Mouse (Mus musculus): ENCODE results near the gene Vti1b.
"Not testable (repeated sequence)": the region's sequence is repeated elsewhere in the genome, so short reads cannot be mapped to it uniquely, and the experiment has no call there.

Gene Vti1b

DNA sequence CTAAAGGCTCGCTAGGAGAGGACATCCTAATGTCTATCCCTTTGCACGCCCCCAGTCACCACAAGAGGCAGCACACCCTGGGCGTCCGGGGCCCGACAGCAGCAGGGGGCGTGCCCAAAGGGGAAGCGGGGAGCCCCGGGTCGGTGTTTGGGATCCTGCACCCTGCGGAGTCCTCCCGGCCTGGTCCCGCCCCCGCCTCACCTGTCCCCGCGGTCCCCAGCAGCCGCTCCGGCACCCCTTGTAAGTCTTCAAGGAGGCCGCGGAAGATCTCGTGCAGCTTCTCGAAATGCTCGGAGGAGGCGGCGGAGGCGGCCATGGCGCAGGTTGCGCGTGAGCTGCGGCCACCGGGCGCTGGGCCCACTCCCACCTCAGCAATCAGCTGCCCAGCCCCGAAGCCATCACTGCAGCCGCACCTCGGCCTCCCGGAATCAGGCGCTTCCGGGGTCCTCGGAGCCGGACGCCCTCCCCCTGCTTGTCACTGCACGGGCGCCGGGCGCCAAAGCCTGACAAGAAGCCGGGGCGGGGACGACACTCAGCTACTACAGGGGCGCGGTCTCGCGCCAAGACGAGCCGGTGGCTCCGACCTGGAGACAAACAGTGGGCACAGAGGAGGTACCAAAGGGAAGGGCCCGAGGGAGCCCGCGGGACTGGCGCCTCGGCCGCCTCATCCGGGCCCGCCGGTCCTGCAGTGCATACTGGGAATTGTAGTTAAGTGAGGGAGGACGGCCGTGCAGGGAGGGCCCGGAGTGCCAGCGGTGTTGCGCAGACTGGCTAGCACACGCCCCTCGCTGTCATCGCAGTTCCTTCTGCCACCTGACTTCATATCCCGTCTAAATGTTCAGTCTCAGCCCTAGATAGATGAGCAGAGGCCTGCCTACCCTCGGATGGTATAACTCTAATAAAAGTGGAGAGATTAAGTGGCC lies at the start of gene Vti1b:
Gene Vti1b, minus strand, starts transcription at position 649 of the 923 bp plus-strand sequence.
- in situ Hi-C loops (cut with MboI, MseI): no loop called here

DNA sequence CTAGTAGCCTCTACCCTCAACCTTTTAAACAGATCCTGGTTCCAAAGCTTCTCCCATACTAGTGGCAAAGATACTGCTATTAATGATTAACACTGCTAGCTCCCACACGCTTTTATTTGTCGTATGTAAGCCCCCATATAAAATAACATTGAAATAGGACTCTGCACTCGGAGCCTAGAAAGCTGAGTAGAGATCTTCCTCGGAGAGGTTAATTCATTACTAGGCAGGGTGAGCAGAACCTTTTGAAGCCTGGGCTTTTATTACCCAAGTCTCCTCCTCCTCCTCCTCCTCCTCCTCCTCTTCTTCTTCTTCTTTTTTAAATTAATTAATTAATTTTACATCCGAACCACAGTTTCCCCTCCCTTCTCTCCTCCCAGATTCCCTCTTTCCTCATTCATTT lies 45.0 kb upstream of the Vti1b start:
- in situ Hi-C loops (cut with MboI, MseI): no loop called here

DNA sequence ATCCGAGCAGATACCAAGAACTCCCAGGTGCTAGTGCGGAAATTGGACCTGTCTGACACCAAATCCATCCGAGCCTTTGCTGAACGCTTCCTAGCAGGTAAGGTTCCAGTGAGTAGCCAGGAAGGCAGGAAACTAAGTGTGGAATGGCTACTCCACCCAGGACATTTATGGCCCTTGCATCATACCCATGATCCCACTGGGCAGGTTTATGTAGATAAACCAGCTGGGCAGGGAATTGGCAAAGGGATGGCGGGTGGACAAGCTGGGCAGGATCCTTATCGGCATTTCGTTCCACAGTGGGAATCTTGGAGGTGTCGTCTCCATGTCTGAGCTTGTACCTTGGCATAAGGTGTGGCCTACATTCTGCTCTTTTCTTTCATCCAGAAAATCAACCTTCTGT lies 39.0 kb upstream of the Vti1b start:
- in situ Hi-C loops (cut with MboI, MseI): no loop called here

DNA sequence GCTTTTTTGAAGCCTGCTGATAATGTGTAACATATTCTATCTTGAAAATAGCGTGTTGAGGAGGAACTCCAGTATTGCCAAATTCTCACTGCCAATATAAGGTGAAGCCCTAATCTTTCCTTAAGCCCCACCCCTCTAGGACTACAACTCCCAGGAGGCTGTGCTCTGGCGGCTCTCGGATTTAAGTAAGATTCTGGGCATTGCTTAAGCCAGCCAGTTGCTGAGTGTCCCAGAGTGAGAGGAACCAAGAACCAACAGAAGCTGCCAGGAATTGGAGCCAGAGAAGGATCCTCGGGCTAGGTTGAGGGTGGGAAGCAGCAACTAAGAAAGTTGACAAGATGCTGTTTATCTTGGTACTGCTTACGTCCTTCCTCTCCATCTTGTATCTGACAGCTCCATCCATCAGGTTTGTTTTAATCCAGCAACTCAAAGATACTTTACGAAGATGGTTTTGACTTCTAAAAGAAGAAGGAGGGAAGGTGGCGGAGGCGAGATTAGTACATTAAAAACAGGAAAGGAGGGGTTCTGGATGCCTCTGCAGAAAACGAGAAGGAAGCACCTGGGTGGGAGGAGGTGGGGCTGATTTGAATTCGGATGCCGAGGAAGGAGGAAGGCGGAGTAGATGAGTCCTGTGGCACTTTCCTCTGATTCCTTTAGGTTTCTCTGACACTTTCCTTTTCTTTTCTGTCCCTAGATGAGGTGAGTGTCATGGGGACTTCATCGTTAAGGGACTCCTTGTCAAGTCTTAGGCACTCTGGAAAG lies 36.4 kb upstream of the Vti1b start, which contains the start of gene Rdh12:
Gene Rdh12, plus strand, starts transcription at position 212 of the 762 bp plus-strand sequence.
- in situ Hi-C loops (cut with MboI, MseI): no loop called here

DNA sequence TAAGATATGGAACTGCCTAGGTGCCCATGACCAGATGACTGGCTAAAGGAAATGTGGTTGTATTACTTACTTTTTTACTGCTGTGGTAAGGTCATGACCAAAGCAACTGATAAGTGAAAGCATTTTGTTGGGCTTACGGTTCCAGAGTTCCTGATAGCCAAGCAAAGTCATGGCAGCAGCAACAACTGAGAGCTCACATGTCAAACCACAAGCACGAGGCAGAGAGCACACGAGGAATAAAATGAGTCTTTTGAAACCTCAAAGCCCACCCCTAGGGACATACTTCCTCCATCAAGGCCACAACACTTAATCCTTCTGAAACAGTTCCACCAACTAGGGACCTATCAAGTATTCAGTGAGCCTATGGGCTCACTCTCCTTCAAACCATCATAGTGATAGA lies 29.4 kb upstream of the Vti1b start:
- in situ Hi-C loops (cut with MboI, MseI): no loop called here

DNA sequence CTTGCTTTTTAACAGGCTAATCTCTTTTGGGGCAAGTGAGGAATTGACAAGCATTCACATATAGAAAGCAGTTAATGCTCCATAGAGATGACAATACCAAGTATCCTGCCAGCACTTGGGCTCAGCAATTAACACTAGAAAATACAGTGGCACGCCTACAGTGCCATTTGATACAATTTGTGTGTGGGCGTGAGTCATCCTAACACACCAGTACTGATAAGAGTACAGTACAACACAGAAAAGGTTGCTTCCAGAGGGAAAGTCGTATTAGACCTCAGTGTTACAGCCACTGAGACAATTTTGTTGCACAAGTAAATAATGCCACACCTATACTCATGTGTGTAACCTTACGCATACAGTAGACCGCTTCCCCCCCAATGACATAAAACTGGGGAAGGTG lies 24.6 kb upstream of the Vti1b start:
- in situ Hi-C loops (cut with MboI, MseI): no loop called here

DNA sequence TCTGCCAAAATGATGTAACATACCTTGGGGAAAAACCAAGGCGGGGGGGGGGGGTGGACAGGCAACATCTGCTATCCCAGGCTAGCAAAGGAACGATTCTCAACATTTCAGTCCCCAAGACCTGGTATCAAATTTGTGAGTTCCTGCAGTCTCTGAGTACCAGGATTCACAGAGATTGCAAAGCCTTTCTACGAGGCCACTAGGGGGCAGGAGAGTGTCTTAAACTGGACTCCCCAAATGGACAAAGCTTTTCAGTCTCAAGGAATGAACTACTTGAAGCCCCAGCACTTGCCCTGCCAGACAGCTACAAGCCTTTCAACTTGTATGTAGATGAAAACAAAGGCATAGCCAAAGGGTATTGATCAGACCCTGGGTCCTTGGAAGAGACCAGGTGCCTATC lies 21.0 kb upstream of the Vti1b start:
- in situ Hi-C loops (cut with MboI, MseI): loop anchor here in 1 of 2 experiments (5.0 kb wide), 1 partner anchor 104 kb away; the partner anchor contains the start of genes Rad51b and Zfyve26

DNA sequence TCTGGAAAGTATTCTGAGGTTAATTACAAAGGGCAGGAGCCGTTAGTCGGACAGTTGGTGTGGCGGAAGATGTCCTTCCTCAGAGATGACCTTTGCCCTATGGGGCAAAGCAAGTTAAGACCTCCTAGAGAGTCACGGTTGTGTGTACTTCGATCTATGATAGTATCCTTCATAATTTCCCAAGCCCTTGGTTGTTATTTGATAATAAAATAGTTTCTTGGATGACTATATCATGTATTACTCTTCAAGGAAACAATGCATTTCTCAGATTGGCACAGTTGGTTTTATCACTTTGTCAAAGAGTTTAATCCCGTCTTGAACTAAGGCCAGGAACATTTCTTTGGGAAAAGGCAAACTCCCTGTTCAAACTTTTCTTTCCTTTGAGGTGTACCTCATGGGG lies 19.7 kb upstream of the Vti1b start, which contains the start of gene Rdh11:
Gene Rdh11, minus strand, starts transcription at position 101 of the 400 bp plus-strand sequence.
- in situ Hi-C loops (cut with MboI, MseI): loop anchor here in 1 of 2 experiments (5.0 kb wide), 1 partner anchor 105 kb away; the partner anchor contains the start of genes Rad51b and Zfyve26

DNA sequence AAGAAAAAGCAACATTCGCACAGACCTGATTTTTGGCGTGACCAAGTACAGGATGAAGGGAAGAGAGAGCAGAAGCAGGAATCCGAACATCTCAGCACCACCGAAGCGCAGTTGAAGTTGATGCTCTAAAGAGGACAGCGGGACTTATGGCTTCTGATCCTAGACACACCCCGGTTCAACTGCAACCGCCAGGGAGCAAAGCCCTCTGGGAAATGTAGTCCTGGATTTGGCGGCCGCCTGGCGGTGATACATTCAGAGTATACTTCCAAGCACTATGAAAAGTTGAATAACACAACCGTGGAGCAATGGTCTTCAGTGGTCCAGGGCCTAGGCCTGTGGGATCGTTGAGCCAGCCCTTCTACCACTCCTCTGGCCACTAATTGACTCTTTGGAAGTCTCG lies 19.2 kb upstream of the Vti1b start:
- in situ Hi-C loops (cut with MboI, MseI): loop anchor here in 1 of 2 experiments (5.0 kb wide), 1 partner anchor 106 kb away; the partner anchor contains the start of genes Rad51b and Zfyve26

DNA sequence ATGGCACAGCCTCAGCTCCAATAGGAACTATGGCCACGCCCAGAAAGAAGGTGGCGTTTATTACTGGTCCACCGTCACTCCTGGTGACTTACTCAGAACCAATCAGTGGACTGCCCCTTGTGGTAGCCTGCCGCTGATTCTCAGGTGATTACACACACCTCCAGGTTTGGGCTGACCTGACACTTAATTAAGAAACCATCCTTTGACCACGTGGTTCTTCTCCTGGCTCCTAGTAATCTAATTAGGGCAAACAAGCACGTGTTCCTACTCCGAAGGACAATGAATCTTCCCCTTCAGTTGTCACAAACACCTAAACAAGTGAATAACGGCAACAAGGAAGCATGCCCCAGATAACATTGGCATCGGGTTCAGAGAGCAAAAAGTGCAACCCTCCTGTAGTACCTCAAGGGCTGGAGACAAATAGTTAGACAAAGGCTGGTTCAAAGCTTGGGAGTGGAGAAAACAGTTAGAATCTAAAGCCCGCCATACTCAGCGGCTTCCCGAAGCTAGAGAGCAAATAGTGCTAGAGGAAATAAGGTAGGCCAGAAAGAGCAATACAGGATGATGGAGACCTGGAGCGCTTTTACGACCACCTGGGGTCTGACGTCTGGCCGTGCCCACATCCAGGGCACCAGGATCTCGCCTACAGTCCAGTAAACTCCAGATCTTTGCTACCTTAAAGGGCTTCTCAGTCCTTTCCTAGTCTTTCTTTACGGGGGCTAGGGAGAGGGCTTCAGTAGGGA lies 18.6 kb upstream of the Vti1b start:
- in situ Hi-C loops (cut with MboI, MseI): loop anchor here in 1 of 2 experiments (5.0 kb wide), 1 partner anchor 106 kb away; the partner anchor contains the start of genes Rad51b and Zfyve26

DNA sequence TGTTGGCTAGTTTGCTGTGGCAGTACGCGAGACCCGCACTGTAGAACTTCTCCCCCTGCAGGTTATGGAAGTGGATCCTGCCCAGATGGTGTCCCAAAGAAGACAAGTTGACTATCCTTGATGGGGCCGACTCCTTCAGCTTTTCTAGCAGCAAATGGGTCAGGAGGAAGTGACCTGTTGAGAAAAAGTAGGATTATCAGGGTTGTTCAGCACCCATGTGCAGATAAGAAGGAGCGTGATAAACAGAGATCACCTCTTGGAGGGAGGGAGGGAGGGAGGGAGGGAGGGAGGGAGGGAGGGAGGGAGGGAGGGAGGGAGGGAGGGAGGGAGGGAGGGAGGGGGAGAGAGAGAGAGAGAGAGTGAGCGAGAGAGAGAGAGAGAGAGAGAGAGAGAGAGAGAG lies 12.7 kb upstream of the Vti1b start:
- in situ Hi-C loops (cut with MboI, MseI): not testable (repeated sequence)

DNA sequence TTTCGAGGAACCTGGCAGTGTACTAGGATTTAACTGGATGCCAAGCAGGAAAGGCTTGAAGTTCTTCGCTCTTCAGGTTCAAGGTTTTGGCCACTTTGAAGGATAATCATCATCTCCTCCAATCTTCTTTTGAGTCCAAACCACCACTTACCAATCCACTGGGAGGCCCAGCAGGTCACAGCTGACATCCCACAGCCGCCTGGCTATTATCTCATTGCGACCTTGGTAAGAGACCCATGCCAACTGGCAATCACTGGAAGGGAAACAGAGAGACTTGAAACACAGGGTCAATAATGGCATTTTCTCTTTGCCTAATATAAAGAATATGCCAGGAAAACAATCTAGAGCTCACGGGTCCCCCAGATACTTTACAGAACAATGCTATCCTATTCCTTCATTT lies 3.5 kb upstream of the Vti1b start:
- in situ Hi-C loops (cut with MboI, MseI): no loop called here

DNA sequence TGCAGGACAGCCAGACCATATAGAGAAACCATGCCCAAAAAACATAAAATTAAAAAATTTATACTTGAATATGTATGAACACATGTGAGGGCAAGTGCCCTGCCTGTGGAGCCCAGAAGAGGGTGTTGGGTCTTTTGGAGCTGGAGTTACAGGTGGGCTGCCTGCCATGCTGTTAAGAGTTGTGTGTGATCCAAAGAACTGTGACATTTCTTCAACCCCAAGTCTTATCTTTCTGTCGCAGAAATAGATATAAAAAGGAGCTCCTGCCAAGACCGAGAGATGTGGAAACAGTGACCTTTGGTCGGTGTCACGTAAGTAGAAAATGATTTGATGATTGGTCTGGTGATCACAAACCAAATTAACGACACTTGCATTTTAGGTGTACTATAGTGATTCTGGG lies 1.3 kb upstream of the Vti1b start:
- in situ Hi-C loops (cut with MboI, MseI): no loop called here

DNA sequence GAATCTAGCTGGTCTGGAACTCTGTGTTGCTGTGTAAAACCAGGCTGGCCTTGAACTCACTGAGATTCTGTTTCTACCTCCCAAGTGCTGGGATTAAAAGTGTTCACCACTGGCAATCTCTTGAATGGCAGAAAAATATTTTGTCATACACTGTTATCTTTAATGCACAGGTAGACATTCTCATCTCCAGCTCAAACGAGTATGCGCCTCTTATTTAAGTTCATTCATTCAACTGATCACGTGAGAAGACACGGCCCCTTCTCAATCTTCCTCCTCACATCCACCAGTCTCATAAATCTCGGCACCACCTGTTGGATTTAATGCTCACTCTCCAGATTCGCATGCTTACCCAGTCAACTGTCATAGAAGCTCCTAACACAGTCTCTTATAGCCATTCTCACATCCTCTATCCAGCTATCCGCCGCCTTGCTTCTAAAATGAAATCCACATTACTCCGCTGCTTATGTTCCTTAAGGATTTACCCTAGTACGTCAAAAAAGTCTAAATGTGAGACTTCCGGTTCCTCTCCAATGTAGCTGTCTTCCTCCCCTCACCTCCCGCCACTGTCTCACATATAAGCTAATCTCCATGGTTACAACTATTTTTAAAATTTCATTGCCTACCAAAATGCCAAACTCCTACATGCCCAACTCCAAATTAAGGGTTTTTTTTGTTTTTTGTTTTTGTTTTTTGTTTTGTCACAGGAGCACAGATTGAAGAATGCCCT lies 1.0 kb downstream of the Vti1b start:
- in situ Hi-C loops (cut with MboI, MseI): no loop called here

DNA sequence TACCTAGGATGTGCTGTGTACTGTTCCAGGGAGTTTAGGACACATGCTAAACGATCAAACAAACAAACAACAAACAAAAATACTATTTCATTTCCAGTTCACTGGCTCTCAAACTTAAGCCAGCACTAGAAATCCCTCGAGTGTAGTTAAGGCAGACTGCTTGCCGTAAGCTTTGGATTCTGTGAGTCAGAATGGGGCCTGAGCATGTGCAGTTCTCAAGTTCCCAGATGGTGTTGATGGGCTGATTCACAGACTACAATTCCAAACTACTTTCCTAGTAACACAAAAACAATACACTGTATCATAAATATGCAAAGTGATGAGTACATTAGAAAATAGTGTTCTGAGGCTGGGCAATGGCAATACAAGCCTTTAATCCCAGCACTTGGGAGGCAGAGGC lies 2.0 kb downstream of the Vti1b start:
- in situ Hi-C loops (cut with MboI, MseI): no loop called here

DNA sequence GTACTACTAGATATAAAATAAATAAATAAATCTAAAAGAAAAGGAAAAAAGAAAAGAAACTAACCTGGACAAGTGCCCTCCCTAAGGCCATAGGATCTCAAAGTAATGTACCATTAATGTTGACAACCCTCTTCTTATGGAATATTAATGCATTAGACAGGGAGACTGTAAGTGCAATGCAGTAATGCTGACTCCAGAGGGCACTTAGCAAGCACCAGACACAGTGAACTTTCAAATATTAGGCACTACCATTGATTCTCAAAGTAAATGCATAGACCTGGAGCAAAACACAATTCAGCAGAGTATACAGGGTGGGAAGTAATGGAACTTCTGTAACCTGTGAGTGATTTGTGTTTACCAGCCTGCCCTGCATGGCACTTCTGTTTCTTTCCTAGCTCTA lies 3.3 kb downstream of the Vti1b start:
- in situ Hi-C loops (cut with MboI, MseI): no loop called here

DNA sequence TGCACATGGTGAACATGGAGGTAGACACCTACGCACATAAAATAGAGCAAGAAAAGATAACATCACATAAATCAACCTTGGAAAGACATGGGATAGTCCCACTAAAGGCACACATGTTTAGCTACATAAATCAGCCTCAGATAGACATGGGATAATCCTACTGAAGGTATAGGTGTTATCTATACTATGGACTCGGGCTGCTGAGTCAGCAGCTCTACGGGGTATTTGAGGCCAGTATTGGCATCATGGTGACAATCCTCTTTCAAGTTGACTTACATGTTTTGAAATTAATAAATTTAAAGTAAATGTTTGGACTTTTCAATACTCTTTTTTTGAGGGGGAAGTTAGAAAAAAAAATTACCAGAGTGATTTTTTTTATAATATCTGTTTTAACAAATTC lies 9.6 kb downstream of the Vti1b start:
- in situ Hi-C loops (cut with MboI, MseI): no loop called here

DNA sequence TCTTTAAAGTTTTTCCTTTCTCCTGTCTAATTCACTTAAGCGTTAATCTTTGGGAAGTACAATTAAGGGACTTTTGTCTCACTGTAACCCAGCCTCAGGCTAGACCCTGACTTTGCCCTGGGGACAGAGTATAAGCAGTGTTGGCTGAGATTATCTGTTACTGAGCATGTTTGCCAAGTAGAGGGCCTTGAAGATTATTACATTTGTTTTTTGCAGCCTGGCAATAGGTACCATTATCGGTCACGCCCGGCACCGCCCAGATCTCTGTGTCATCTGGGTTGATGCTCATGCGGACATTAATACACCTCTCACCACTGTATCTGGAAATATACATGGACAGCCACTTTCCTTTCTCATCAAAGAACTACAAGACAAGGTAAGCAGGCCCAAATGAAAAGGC lies 22.8 kb downstream of the Vti1b start:
- in situ Hi-C loops (cut with MboI, MseI): no loop called here

DNA sequence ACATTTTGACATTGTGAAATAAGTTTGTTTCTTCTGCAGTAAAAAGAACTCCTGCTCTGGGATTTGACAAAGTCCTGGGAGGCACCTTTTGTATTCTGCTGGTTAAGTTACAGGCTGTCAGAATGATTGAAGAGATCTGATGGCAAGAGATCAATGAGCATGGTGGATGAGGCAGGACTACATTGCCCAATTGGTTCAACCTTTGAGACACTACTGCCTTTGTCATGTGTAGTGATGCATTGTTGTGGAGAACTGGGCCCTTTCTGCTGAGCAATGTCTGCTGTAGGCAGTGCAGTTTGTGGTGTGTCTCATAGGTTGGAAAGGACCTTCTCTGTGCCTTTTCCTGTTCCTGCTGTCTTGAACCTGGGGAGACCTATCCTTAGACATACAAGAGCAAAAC lies 31.1 kb downstream of the Vti1b start:
- in situ Hi-C loops (cut with MboI, MseI): no loop called here

DNA sequence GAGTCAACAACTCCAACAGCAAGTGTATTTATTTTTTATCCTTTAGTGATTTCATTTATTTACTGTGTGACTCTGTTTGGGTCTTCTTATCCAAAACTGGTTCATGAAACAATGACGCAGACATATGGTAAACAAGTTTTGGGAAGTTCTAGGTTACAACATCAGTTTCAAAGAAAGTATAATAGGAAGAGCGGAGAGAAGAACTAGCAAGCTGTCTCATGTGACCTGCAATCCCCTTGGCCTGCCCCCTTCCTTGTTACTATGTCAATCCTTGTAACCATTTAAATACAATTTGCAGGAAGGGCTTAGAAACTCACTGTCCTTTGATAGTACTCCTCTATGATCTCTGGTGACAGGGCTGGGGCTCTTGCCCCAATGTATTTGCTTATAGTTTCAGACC lies 31.7 kb downstream of the Vti1b start:
- in situ Hi-C loops (cut with MboI, MseI): no loop called here

DNA sequence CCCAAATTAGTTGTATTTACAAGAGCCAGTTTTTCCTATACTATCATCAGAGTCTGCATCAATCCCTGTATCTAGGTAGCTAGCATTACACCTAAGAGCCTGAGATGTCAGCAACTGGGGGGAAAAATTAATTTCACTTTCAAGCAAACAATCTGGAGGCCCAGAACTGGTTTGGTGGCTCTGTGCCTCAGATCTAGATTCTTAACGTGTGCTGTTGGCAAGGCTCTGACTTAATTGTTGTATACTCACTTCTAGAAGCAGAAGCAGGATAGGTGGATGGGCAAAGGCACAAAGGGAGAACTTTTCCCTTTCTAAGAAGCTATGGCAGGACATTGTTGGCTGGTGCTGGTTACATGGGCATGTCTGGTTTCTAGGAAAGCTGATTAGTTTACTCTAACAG lies 33.0 kb downstream of the Vti1b start:
- in situ Hi-C loops (cut with MboI, MseI): loop anchor here in 1 of 2 experiments (10.0 kb wide), 1 partner anchor 1655 kb away; no protein-coding TSS in a partner anchor

Data from T-helper 17 cell (primary cell).